Mouse (Mus musculus): ENCODE data around the gene Gm9964. TPM values are rescaled to one million over a fixed set of nuclear protein-coding genes. Genes with fewer than 3 reads are reported as not detected.
"Not testable (repeated sequence)": the region's sequence is repeated elsewhere in the genome, so short reads cannot be mapped to it uniquely, and the experiment has no call there.

The Gm9964 gene
- total RNA-seq (2022) = not detected

GRCm38 (mm10) chr11:79296856-79297491, at the start of gene Gm9964:
Gene Gm9964 (minus strand): TSS chr11:79296906.
- no peak for DNase-seq (ENCODE audit: low spot score)

GRCm38 (mm10) chr11:79339808-79340781, 43.4 kb upstream of the Gm9964 start:
- DNase-seq (ENCODE audit: low spot score) = no peak

GRCm38 (mm10) chr11:79339234-79339807, 42.6 kb upstream of the Gm9964 start, which contains the start of gene Nf1:
Gene Nf1 (plus strand): TSS chr11:79339693.
- DNase-seq (ENCODE audit: low spot score) = peak; percentile 92

GRCm38 (mm10) chr11:79338621-79339020, 41.9 kb upstream of the Gm9964 start:
- peak; percentile 27 for DNase-seq (ENCODE audit: low spot score)

GRCm38 (mm10) chr11:79336722-79337267, 40.1 kb upstream of the Gm9964 start:
- no peak for DNase-seq (ENCODE audit: low spot score)

- DNase-seq (ENCODE audit: low spot score) = no peak
Measured at GRCm38 (mm10) chr11:79335077-79335476, 38.4 kb upstream of the Gm9964 start.

GRCm38 (mm10) chr11:79329585-79329984, 32.9 kb upstream of the Gm9964 start:
- no peak for DNase-seq (ENCODE audit: low spot score)

GRCm38 (mm10) chr11:79328060-79328459, 31.4 kb upstream of the Gm9964 start:
- DNase-seq (ENCODE audit: low spot score) = no peak

GRCm38 (mm10) chr11:79327106-79327505, 30.4 kb upstream of the Gm9964 start:
- DNase-seq (ENCODE audit: low spot score) = no peak

- no peak for DNase-seq (ENCODE audit: low spot score)
Measured at GRCm38 (mm10) chr11:79325663-79326062, 29.0 kb upstream of the Gm9964 start.

GRCm38 (mm10) chr11:79323985-79324685, 27.4 kb upstream of the Gm9964 start:
- DNase-seq (ENCODE audit: low spot score) = peak; percentile 51

GRCm38 (mm10) chr11:79319807-79320206, 23.1 kb upstream of the Gm9964 start:
- peak; percentile 28 for DNase-seq (ENCODE audit: low spot score)

- no peak for DNase-seq (ENCODE audit: low spot score)
Measured at GRCm38 (mm10) chr11:79316807-79317345, 20.2 kb upstream of the Gm9964 start.

GRCm38 (mm10) chr11:79310467-79310866, 13.8 kb upstream of the Gm9964 start:
- DNase-seq (ENCODE audit: low spot score) = no peak

GRCm38 (mm10) chr11:79307560-79308200, 11.0 kb upstream of the Gm9964 start:
- DNase-seq (ENCODE audit: low spot score) = no peak

- DNase-seq (ENCODE audit: low spot score) = peak; percentile 51
Measured at GRCm38 (mm10) chr11:79306996-79307395, 10.3 kb upstream of the Gm9964 start.

- peak; percentile 55 for DNase-seq (ENCODE audit: low spot score)
Measured at GRCm38 (mm10) chr11:79306510-79306909, 9.8 kb upstream of the Gm9964 start.

GRCm38 (mm10) chr11:79305697-79306340, 9.1 kb upstream of the Gm9964 start:
- no peak for DNase-seq (ENCODE audit: low spot score)

- not testable (repeated sequence) for DNase-seq (ENCODE audit: low spot score)
Measured at GRCm38 (mm10) chr11:79304245-79304644, 7.5 kb upstream of the Gm9964 start.

GRCm38 (mm10) chr11:79303109-79303508, 6.4 kb upstream of the Gm9964 start:
- DNase-seq (ENCODE audit: low spot score) = no peak
